Mouse (Mus musculus): ENCODE measurements at regions not wholly inside any gene's neighbourhood (a gene's known extent, or its start where the extent isn't known, plus 50 kb on each side); places are given as distances from the start of the nearest gene placed in this dataset.

- in situ Hi-C loops (cut with MboI; ENCODE audit: low pct_ligation_motif_present, low pct_unique_long_range_greater_than_20kb, low sequenced_read_pairs) = no loop called here
- no peaks in the 10 kb centered on the region for H3K36me3 ChIP-seq (replicated peaks in 1 of 2; ENCODE audit: control insufficient read depth in 1 of 2, insufficient read depth in 1 of 2, low read length in 1 of 2)
- no peak overlapping the region for H3K9ac ChIP-seq (ENCODE audit: insufficient read depth, low read depth)
- no peaks in the 10 kb centered on the region for H3K79me2 ChIP-seq (replicated peaks; ENCODE audit: control insufficient read depth, extremely low read depth, insufficient read depth, poor library complexity, severe bottlenecking)
- dilution Hi-C loops (cut with MboI; ENCODE audit: extremely low pct_ligation_motif_present, extremely low pct_unique_long_range_greater_than_20kb, low sequenced_read_pairs) = no loop called here
- no peaks in the 10 kb centered on the region for H3K27me3 ChIP-seq (replicated peaks)
- no peaks in the 10 kb centered on the region for H3K4me1 ChIP-seq (ENCODE audit: control insufficient read depth in 1 of 2, insufficient read depth in 2 of 2)
- H3K4me2 ChIP-seq (ENCODE audit: insufficient read depth, low read depth, poor library complexity, severe bottlenecking) = no peak overlapping the region
- H3K4me3 ChIP-seq (replicated peaks in 1 of 3; ENCODE audit: low read depth in 2 of 3, low read length in 2 of 3, poor library complexity in 1 of 3) = no peak overlapping the region
- no peaks in the 10 kb centered on the region for H3K9me3 ChIP-seq (replicated peaks; ENCODE audit: low read length)
- no peak overlapping the region for H3K27ac ChIP-seq (ENCODE audit: insufficient read depth, low read depth)
- no peak for DNase-seq (ENCODE audit: extremely low read depth)
- TF ChIP-seq POLR2AphosphoS2 (IDR thresholded peaks at IDR 0.05; ENCODE audit: low read depth, low read length) (no peak), SIN3A (IDR thresholded peaks at IDR 0.05; ENCODE audit: low read length) (no peak), KAT2A (IDR thresholded peaks at IDR 0.05; ENCODE audit: insufficient replicate concordance, low read length) (no peak), ZMIZ1 (IDR thresholded peaks at IDR 0.05; ENCODE audit: low read depth, low read length) (no peak), ZKSCAN1 (IDR thresholded peaks at IDR 0.05; ENCODE audit: borderline replicate concordance, low read depth, low read length) (no peak), CHD2 (IDR thresholded peaks at IDR 0.05; ENCODE audit: low read length) (no peak), USF2 (conservative IDR thresholded peaks at IDR 0.05; ENCODE audit: low read depth, low read length) (no peak), MAX (IDR thresholded peaks at IDR 0.05; ENCODE audit: low read length) (no peak), PAX5 (IDR thresholded peaks at IDR 0.05; ENCODE audit: low read length) (no peak), USF1 (IDR thresholded peaks at IDR 0.05; ENCODE audit: low read depth, low read length) (no peak), RAD21 (IDR thresholded peaks at IDR 0.05; ENCODE audit: low read depth, low read length) (no peak), ZC3H11A (IDR thresholded peaks at IDR 0.05; ENCODE audit: low read depth, low read length) (no peak), GABPA (IDR thresholded peaks at IDR 0.05; ENCODE audit: insufficient replicate concordance, low read depth, low read length) (no peak), TCF12 (IDR thresholded peaks at IDR 0.05; ENCODE audit: low read depth, low read length) (no peak), ETS1 (conservative IDR thresholded peaks at IDR 0.05; ENCODE audit: low read depth, low read length) (no peak), JUND (conservative IDR thresholded peaks at IDR 0.05; ENCODE audit: low read depth, low read length) (no peak), TBP (conservative IDR thresholded peaks at IDR 0.05; ENCODE audit: low read depth, low read length) (no peak), ELF1 (IDR thresholded peaks at IDR 0.05; ENCODE audit: low read depth, low read length) (no peak), BHLHE40 (IDR thresholded peaks at IDR 0.05; ENCODE audit: low read depth, low read length) (no peak), MYC (IDR thresholded peaks at IDR 0.05; ENCODE audit: low read depth, low read length) (no peak)
Measured at GRCm38 (mm10) chr12:10572378-10572650, 181.7 kb downstream of the Rdh14 start.

GRCm38 (mm10) chr12:10573381-10573780, 182.8 kb downstream of the Rdh14 start:
- TF ChIP-seq POLR2A (IDR thresholded peaks at IDR 0.05; ENCODE audit: low read depth, low read length) (no peak), KAT2A (IDR thresholded peaks at IDR 0.05; ENCODE audit: insufficient replicate concordance, low read length) (no peak), TCF12 (IDR thresholded peaks at IDR 0.05; ENCODE audit: low read depth, low read length) (no peak), ZMIZ1 (IDR thresholded peaks at IDR 0.05; ENCODE audit: low read depth, low read length) (no peak), ZC3H11A (IDR thresholded peaks at IDR 0.05; ENCODE audit: low read depth, low read length) (no peak), CTCF (conservative IDR thresholded peaks at IDR 0.05 in 1 of 2, IDR thresholded peaks at IDR 0.05 in 1 of 2; ENCODE audit: low read depth in 2 of 2, low read length in 2 of 2) (no peak), USF1 (IDR thresholded peaks at IDR 0.05; ENCODE audit: low read depth, low read length) (no peak), HCFC1 (IDR thresholded peaks at IDR 0.05; ENCODE audit: low read depth, low read length) (no peak), CHD1 (IDR thresholded peaks at IDR 0.05; ENCODE audit: low read depth, low read length) (no peak), MAX (IDR thresholded peaks at IDR 0.05; ENCODE audit: low read length) (no peak), E2F4 (IDR thresholded peaks at IDR 0.05; ENCODE audit: insufficient replicate concordance, low read depth, low read length) (no peak), MEF2A (IDR thresholded peaks at IDR 0.05; ENCODE audit: borderline replicate concordance, low read depth, low read length) (no peak), TBP (conservative IDR thresholded peaks at IDR 0.05; ENCODE audit: low read depth, low read length) (no peak), ETS1 (conservative IDR thresholded peaks at IDR 0.05; ENCODE audit: low read depth, low read length) (no peak), MYC (IDR thresholded peaks at IDR 0.05; ENCODE audit: low read depth, low read length) (no peak), SIN3A (IDR thresholded peaks at IDR 0.05; ENCODE audit: low read length) (no peak), ZNF384 (IDR thresholded peaks at IDR 0.05; ENCODE audit: low read depth, low read length) (no peak), RCOR1 (conservative IDR thresholded peaks at IDR 0.05; ENCODE audit: low read depth, low read length) (no peak)
- Histone ChIP-seq H3K4me2 (ENCODE audit: insufficient read depth, low read depth, poor library complexity, severe bottlenecking) (no peak overlapping the region), H3K9me3 (replicated peaks; ENCODE audit: low read length) (no peaks in the 10 kb centered on the region), H3K36me3 (replicated peaks in 1 of 2; ENCODE audit: control insufficient read depth in 1 of 2, insufficient read depth in 1 of 2, low read length in 1 of 2) (no peaks in the 10 kb centered on the region), H3K4me3 (replicated peaks in 1 of 3; ENCODE audit: low read depth in 2 of 3, low read length in 2 of 3, poor library complexity in 1 of 3) (no peak overlapping the region), H3K27ac (ENCODE audit: insufficient read depth, low read depth) (no peak overlapping the region), H3K9ac (ENCODE audit: insufficient read depth, low read depth) (no peak overlapping the region), H3K79me2 (replicated peaks; ENCODE audit: control insufficient read depth, extremely low read depth, insufficient read depth, poor library complexity, severe bottlenecking) (no peaks in the 10 kb centered on the region), H3K4me1 (ENCODE audit: control insufficient read depth in 1 of 2, insufficient read depth in 2 of 2) (no peaks in the 10 kb centered on the region), H3K27me3 (replicated peaks) (no peaks in the 10 kb centered on the region)
- DNase-seq (ENCODE audit: extremely low read depth) = no peak
- in situ Hi-C loops (cut with MboI; ENCODE audit: low pct_ligation_motif_present, low pct_unique_long_range_greater_than_20kb, low sequenced_read_pairs) = no loop called here
- dilution Hi-C loops (cut with MboI; ENCODE audit: extremely low pct_ligation_motif_present, extremely low pct_unique_long_range_greater_than_20kb, low sequenced_read_pairs) = no loop called here

All from CH12.LX (cell line).